Mouse (Mus musculus) kidney, adult 2 months (tissue): ENCODE results near the gene Gast.

Experiments used
- CTCF ChIP-seq: fragments of 200-500 bp; conservative IDR thresholded peaks from 2 replicates; pipeline ENCODE4 v1.5.1; 2011; ENCODE audit warnings: low read depth, mild to moderate bottlenecking, control low read depth, low read length, moderate library complexity, mixed read lengths; ENCODE audit not compliant: insufficient read depth, insufficient read length
- POLR2A ChIP-seq: fragments of 200-500 bp; IDR thresholded peaks from one replicate; pipeline ENCODE4 v1.6.1; 2011; ENCODE audit warnings: low read depth, low read length, control low read depth

GRCm38 (mm10) chr11:100307900-100308299, 26.3 kb upstream of the Gast start:
- no peak for TF ChIP-seq CTCF
- no peak for TF ChIP-seq POLR2A
